Mouse (Mus musculus): ENCODE data around the gene Tmem260.

- TF ChIP-seq CTCF (IDR thresholded peaks at IDR 0.05; ENCODE audit: control insufficient read depth, insufficient read depth, insufficient read length) (no peak), MAX (IDR thresholded peaks at IDR 0.05) (no peak), CEBPB (IDR thresholded peaks at IDR 0.05; ENCODE audit: low read depth) (no peak), MYOG (IDR thresholded peaks at IDR 0.05; ENCODE audit: control insufficient read depth, extremely low read depth, insufficient read length) (no peak)
Observed at GRCm38 (mm10) chr14:48503691-48504565, 58.0 kb downstream of the Tmem260 start.

Measured in C2C12 (cell line).